Mouse (Mus musculus): ENCODE measurements around the gene Iqcf5. TPM values are rescaled to one million over a fixed set of nuclear protein-coding genes. Genes with fewer than 3 reads are reported as not detected.

Iqcf5 gene
- total and polyA plus RNA-seq, 2 experiments: not detected

DNA sequence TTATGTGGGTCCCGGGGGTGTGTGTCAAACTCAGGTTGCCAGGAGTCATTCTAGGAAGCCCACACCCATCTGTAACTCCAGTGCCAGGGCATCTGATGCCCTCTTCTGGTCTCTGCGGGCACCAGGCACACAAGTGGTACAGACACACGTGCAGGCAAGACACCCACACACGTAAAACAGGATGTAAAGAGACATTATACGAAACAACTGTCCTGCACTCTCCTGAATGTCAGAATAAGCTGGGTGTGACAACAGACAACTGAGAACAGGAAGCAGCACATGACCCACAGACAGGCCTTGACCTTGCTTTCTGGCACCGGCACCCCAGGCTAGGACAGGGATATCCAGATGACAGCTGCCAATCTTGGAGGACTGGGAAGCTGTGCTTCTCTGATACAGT lies 45.1 kb upstream of the Iqcf5 start:
- peak; percentile 56 for TF ChIP-seq CTCF (IDR thresholded peaks at IDR 0.05; ENCODE audit: low read depth, low read length)
- no peak for TF ChIP-seq POLR2A (IDR thresholded peaks at IDR 0.05; ENCODE audit: extremely low read depth, insufficient read depth, low read length)
- H3K27ac ChIP-seq (replicated peaks; ENCODE audit: insufficient read depth, low read depth, low read length): no peak overlapping the region

DNA sequence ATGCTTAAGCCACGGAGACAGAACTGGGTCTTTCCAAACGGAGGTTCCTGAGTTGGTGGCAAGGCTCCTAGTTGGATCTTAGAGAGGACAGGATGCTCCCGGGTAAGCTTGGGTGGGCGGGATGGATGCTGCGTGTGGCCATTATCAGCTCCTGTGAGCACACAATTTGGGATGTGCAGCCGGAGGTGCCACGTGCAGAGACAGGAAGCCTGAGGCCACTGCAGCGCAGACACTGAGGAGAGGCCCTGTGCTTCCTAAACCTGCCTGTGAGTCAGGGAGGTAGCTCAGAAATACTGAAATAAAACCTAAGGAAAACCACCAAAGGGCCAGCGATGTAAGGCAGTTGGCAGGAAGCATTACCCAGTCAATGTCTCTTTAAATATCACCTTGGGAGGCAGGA lies 44.6 kb upstream of the Iqcf5 start:
- Histone ChIP-seq H3K9ac (ENCODE audit: low read depth, low read length) (no peak overlapping the region), H3K27ac (replicated peaks; ENCODE audit: insufficient read depth, low read depth, low read length) (no peak overlapping the region), H3K79me2 (ENCODE audit: control insufficient read depth, insufficient read depth, low read length) (no peaks in the 10 kb centered on the region; the same call in 1 of the 2 replicates), H3K27me3 (ENCODE audit: control insufficient read depth, insufficient read depth, low read length) (no peaks in the 10 kb centered on the region), H3K4me1 (ENCODE audit: control insufficient read depth, insufficient read depth, low read length) (peaks cover 2% of the 10 kb centered on the region; the same call in 1 of the 2 replicates), H3K36me3 (ENCODE audit: control insufficient read depth, insufficient read depth, low read length) (no peaks in the 10 kb centered on the region), H3K4me3 (ENCODE audit: insufficient read depth, low read depth, low read length) (no peak overlapping the region)
- TF ChIP-seq POLR2A (IDR thresholded peaks at IDR 0.05; ENCODE audit: extremely low read depth, insufficient read depth, low read length): no peak
- no peak for TF ChIP-seq CTCF (IDR thresholded peaks at IDR 0.05; ENCODE audit: low read depth, low read length)
- 69% methylated on average over 9 of the region's 9 CpGs for WGBS
- no peak for DNase-seq (ENCODE audit: extremely low read depth, low read depth, low spot score)

More for the DNA sequence above, 45.1 kb upstream of the Iqcf5 start:
- Histone ChIP-seq H3K79me2 (ENCODE audit: control insufficient read depth, insufficient read depth, low read length) (no peaks in the 10 kb centered on the region), H3K4me1 (ENCODE audit: control insufficient read depth, insufficient read depth, low read length) (peaks cover 2% of the 10 kb centered on the region; the same call in 1 of the 2 replicates), H3K27me3 (ENCODE audit: control insufficient read depth, insufficient read depth, low read length) (no peaks in the 10 kb centered on the region), H3K4me3 (ENCODE audit: insufficient read depth, low read depth, low read length) (no peak overlapping the region), H3K36me3 (ENCODE audit: control insufficient read depth, insufficient read depth, low read length) (no peaks in the 10 kb centered on the region), H3K9ac (ENCODE audit: low read depth, low read length) (no peak overlapping the region)
- WGBS: 37% methylated on average over 6 of the region's 6 CpGs
- DNase-seq (ENCODE audit: extremely low read depth, low read depth, low spot score): peak; percentile 51

DNA sequence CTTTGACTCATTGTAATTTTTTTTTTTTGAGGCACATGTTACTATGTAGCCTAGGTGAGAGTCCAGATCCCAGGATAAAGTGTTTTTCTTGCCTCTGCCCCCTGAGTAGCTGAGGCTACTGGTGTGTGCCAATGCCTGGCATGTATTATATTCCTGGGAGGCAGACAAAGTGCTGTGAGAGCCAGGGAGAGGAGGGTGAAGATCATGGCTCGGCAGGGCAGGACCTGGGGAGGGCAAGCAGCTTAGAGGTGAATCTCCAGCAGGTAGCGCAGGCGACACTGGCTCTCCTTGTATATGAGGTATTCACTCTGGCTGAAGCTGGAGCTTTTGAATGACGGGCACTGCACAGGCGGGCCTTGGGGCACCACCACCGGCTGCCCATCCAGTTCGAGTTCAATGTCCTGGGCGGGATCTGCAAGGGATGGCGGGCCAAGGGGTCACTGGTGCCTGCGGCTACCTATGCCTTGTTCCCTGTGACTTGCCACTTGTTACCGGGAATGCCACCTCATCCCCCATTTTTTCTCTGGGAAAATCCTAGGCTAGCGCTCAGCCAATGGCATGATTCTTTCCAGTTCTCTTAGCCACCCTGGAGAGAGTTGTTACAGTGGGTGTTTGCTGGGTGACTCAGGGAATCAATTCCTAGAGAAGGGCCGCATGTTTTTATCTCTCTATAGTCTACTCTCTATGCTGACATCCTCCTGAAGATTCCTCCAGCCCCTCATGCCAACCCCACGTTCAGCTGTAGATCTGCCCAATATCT lies 43.2 kb upstream of the Iqcf5 start:
- Histone ChIP-seq H3K4me3 (ENCODE audit: insufficient read depth, low read depth, low read length) (no peak overlapping the region), H3K27me3 (ENCODE audit: control insufficient read depth, insufficient read depth, low read length) (no peaks in the 10 kb centered on the region), H3K79me2 (ENCODE audit: control insufficient read depth, insufficient read depth, low read length) (no peaks in the 10 kb centered on the region; the same call in 1 of the 2 replicates), H3K4me1 (ENCODE audit: control insufficient read depth, insufficient read depth, low read length) (peaks cover 10% of the 10 kb centered on the region; the same call in 1 of the 2 replicates), H3K27ac (replicated peaks; ENCODE audit: insufficient read depth, low read depth, low read length) (peak overlapping the region; percentile 27; the same call in 1 of the 2 replicates), H3K9ac (ENCODE audit: low read depth, low read length) (no peak overlapping the region), H3K36me3 (ENCODE audit: control insufficient read depth, insufficient read depth, low read length) (no peaks in the 10 kb centered on the region)
- 85% methylated on average over 14 of the region's 14 CpGs for WGBS
- no peak for DNase-seq (ENCODE audit: extremely low read depth, low read depth, low spot score)
- TF ChIP-seq CTCF (IDR thresholded peaks at IDR 0.05; ENCODE audit: low read depth, low read length): no peak

DNA sequence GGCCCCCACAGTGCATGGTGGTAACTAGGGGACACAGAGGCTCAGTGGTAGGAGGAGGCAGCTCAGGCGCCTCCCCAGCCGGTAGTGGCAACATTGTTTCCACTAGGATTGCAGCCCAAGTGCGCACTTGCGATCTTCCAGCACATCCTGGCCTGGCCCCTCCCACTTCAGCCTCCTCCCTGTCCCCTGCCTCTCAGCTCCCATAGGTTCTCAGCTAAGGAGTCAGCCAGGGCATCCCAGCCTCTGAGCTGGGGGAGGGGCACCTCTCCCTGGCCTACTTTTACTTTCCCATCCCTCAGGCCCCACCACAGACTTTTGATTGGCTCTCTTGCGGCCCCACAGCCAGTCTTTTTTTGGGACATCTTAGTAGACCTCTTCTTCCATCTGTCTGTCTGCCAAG lies 42.5 kb upstream of the Iqcf5 start:
- Histone ChIP-seq H3K9ac (ENCODE audit: low read depth, low read length) (0 out of 2 replicates have a peak overlapping the region, but pooled peaks have one; percentile 16), H3K27ac (replicated peaks; ENCODE audit: insufficient read depth, low read depth, low read length) (peak overlapping the region; percentile 27; the same call in 1 of the 2 replicates), H3K4me1 (ENCODE audit: control insufficient read depth, insufficient read depth, low read length) (peaks cover 10% of the 10 kb centered on the region; the same call in 1 of the 2 replicates), H3K36me3 (ENCODE audit: control insufficient read depth, insufficient read depth, low read length) (no peaks in the 10 kb centered on the region), H3K27me3 (ENCODE audit: control insufficient read depth, insufficient read depth, low read length) (no peaks in the 10 kb centered on the region), H3K79me2 (ENCODE audit: control insufficient read depth, insufficient read depth, low read length) (no peaks in the 10 kb centered on the region; the same call in 1 of the 2 replicates), H3K4me3 (ENCODE audit: insufficient read depth, low read depth, low read length) (peak overlapping the region; percentile 24; the same call in 1 of the 2 replicates)
- DNase-seq (ENCODE audit: extremely low read depth, low read depth, low spot score): peak; percentile 26
- WGBS: 76% methylated on average over 5 of the region's 5 CpGs
- TF ChIP-seq CTCF (IDR thresholded peaks at IDR 0.05; ENCODE audit: low read depth, low read length): no peak
- no peak for TF ChIP-seq POLR2A (IDR thresholded peaks at IDR 0.05; ENCODE audit: extremely low read depth, insufficient read depth, low read length)

DNA sequence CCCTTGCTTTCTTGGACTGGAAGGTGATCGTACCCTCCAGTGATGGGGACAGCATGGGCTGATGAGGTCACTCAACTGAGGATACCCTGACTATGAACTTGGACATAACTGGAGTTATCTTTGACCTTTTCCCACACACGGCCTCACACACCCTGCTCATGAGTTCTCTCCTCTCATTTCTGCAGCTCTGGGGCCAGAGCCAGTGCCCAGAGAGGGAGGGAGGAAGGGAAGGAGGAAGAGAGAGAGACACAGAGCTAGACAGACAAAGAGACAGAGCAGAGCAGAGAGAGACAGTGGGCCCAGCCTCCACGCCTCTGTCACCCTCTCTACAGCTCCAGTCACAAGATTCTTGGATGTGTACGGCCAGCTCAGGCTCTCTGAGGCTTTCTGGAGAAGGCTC lies 42.1 kb upstream of the Iqcf5 start:
- no peaks in the 10 kb centered on the region; the same call in 1 of the 2 replicates for H3K79me2 ChIP-seq (ENCODE audit: control insufficient read depth, insufficient read depth, low read length)
- DNase-seq (ENCODE audit: extremely low read depth, low read depth, low spot score): peak; percentile 28
- H3K4me1 ChIP-seq (ENCODE audit: control insufficient read depth, insufficient read depth, low read length): peaks cover 10% of the 10 kb centered on the region; the same call in 1 of the 2 replicates
- WGBS: 69% methylated on average over 4 of the region's 4 CpGs
- no peak for TF ChIP-seq POLR2A (IDR thresholded peaks at IDR 0.05; ENCODE audit: extremely low read depth, insufficient read depth, low read length)
- no peaks in the 10 kb centered on the region for H3K36me3 ChIP-seq (ENCODE audit: control insufficient read depth, insufficient read depth, low read length)
- no peak overlapping the region for H3K4me3 ChIP-seq (ENCODE audit: insufficient read depth, low read depth, low read length)
- no peak overlapping the region for H3K27ac ChIP-seq (replicated peaks; ENCODE audit: insufficient read depth, low read depth, low read length)
- no peak overlapping the region for H3K9ac ChIP-seq (ENCODE audit: low read depth, low read length)
- H3K27me3 ChIP-seq (ENCODE audit: control insufficient read depth, insufficient read depth, low read length): no peaks in the 10 kb centered on the region
